Mouse (Mus musculus) forebrain, embryonic 10.5 days (tissue): ENCODE measurements at regions not wholly inside any gene's neighbourhood (a gene's known extent, or its start where the extent isn't known, plus 50 kb on each side); places are given as distances from the start of the nearest gene placed in this dataset.
A peak's percentile ranks its signal among the peaks of the same experiment; 100 is the strongest.

Source experiments
- DNase-seq: peaks from one replicate; pipeline ENCODE4 v3.0.0-alpha.2; 2017; ENCODE audit warnings: low spot score; ENCODE audit errors: extremely low spot score
- H3K27ac ChIP-seq: fragments of 300-500 bp; sonication (generic); 2 replicates; pipeline ENCODE4 v1.5.1; 2016; ENCODE audit warnings: mild to moderate bottlenecking
- H3K27me3 ChIP-seq: fragments of 300-500 bp; sonication (generic); 2 replicates; pipeline ENCODE4 v1.6.1; 2016; ENCODE audit warnings: mild to moderate bottlenecking; ENCODE audit not compliant: poor library complexity, severe bottlenecking
- H3K36me3 ChIP-seq: fragments of 300-500 bp; sonication (generic); replicated peaks from 2 replicates; pipeline ENCODE4 v1.6.1; 2016; ENCODE audit warnings: mild to moderate bottlenecking, moderate library complexity
- H3K4me1 ChIP-seq: fragments of 300-500 bp; sonication (generic); 2 replicates; pipeline ENCODE4 v1.6.1; 2016
- H3K4me3 ChIP-seq: fragments of 300-500 bp; sonication (generic); 2 replicates; pipeline ENCODE4 v1.5.1; 2016; ENCODE audit warnings: mild to moderate bottlenecking, moderate library complexity
- H3K9me3 ChIP-seq: fragments of 300-500 bp; sonication (generic); 2 replicates; pipeline ENCODE4 v1.6.1; 2016; ENCODE audit warnings: mild to moderate bottlenecking, moderate library complexity
- WGBS: fragments of 180-500 bp; shearing (Covaris S2); methylation state at CpG from one replicate; pipeline ENCODE4 v1.1.7; 2016; 5-methylcytosine and 5-hydroxymethylcytosine counted together

DNA sequence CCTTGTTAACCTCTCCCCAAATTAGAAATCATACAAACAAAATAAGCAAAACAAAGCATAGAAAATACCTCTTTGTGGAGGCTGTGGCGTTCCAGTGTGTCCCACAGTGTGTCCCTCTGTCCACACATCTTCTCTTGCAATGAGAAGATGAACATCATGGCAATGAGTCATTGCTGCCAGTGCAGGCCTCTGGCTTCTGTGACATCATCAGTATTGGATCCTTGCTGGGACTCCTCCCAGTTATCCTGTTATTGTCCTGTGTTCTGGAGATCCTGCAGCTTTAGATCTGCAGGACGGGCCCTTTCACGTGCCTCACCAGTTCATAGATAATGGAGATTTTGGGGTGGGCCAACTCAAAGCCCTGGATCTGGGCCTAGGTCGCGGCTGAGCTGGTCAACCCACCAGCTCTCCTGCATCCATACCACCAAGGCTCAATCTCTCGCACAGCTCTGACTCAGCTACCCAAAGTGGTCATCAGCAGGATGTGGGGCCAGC is 80.9 kb downstream of the Tmem212 start:
- Histone ChIP-seq H3K9me3 (no peaks in the 10 kb centered on the region), H3K36me3 (no peaks in the 10 kb centered on the region), H3K4me1 (no peaks in the 10 kb centered on the region), H3K4me3 (no peak overlapping the region), H3K27ac (no peak overlapping the region), H3K27me3 (no peaks in the 10 kb centered on the region)
- DNase-seq = no peak
- WGBS = 91% methylated on average over 6 of the region's 6 CpGs

DNA sequence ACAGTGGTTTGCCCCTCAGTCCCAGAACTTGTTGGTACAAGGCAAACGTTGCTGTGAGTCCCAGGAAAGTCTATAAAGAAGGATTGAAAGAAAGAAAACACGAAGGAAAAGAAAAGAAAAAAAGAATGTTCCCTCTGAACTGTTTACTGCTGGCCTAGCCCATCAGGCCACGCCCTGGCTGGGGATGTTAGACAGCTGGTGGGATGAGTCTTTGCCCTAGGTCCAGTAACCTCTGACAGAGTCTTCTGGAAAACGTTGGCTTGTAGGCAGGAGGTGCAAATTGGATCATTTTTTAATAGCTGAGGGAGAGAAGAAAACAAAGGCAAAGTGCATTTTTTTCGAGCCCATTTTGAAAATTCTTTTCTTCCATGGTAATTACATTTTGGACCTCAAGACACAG is 91.9 kb downstream of the Tmem212 start:
- H3K27me3 ChIP-seq = no peaks in the 10 kb centered on the region
- H3K27ac ChIP-seq = no peak overlapping the region
- 75% methylated on average over 5 of the region's 5 CpGs for WGBS
- no peaks in the 10 kb centered on the region for H3K9me3 ChIP-seq
- H3K36me3 ChIP-seq = no peaks in the 10 kb centered on the region
- no peaks in the 10 kb centered on the region for H3K4me1 ChIP-seq
- H3K4me3 ChIP-seq = no peak overlapping the region
- no peak for DNase-seq

DNA sequence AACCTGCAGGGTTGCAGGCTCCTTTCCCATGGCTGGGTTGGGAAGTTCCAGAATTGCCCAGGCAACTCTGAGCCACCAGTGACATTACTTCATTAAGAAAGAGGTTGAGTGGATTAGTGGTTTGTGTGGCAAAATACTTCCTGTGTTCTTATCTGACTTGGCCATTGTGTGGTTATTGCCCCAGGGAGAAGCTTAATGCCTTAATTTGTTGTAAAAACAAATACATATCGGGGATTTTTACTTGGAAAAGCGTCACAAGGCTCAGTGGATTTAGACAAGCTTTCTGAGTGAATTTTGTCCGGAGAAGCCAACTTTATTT is 80.5 kb upstream of the Fndc3b start:
- DNase-seq = no peak
- Histone ChIP-seq H3K4me1 (peaks cover 18% of the 10 kb centered on the region), H3K27me3 (no peaks in the 10 kb centered on the region), H3K36me3 (no peaks in the 10 kb centered on the region), H3K27ac (no peak overlapping the region), H3K4me3 (no peak overlapping the region), H3K9me3 (no peaks in the 10 kb centered on the region)
- WGBS = 59% methylated on average over 3 of the region's 3 CpGs

DNA sequence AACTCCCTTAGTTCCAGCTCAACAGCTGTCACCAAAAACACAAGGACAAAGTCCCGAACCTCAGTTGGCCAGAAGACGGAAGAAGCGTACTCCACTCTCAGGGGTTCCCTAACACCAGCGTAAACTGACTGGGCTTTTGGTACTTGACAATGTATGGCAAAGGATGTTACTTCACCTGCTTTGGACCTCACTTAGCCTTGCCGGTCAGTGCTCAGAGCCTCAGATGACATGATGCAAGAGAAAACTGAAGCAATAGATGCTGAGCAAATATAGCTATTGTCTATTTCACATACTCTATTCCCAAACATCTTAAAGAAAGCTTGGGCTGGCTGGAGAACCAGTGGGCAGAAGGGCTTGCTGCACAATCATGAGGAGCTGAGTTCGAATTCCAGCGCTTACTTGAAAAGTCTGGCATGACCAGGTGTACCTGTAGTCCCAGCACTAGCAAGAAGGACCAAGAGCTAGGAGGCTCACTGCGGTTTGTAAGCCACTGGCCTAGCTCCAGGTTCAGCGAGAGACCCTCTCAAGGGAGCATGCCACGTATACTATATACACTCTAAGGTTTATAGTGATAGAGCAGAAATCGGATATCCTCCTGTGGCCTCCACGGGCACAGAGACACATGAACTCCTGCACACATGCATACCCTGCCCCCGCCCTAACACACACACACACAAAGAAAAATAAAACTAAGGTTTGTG is 80.0 kb upstream of the Fndc3b start:
- Histone ChIP-seq H3K4me3 (no peak overlapping the region), H3K36me3 (no peaks in the 10 kb centered on the region), H3K4me1 (peaks cover 23% of the 10 kb centered on the region), H3K27ac (no peak overlapping the region), H3K27me3 (no peaks in the 10 kb centered on the region), H3K9me3 (no peaks in the 10 kb centered on the region)
- DNase-seq = no peak
- WGBS = 93% methylated on average over 13 of the region's 13 CpGs

DNA sequence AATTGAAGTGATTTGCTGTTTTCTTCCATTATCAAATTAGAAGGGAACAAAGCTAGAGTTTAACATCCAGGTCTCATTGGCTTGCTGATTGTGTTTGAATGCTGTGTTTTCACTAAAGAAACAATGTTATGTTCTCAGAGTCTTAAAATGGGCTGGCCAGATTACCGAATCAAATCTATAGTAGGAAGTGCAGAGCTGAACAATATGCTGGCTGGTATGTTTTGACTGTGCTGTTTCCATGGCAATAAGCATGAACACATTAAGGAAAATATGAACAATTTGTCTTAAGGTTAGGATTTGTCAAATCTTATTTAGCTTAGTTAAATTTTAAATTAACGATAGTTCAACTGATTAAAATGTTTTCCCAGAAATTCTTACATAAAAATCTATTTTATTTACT is 72.8 kb upstream of the Fndc3b start:
- peaks cover 69% of the 10 kb centered on the region for H3K4me1 ChIP-seq

DNA sequence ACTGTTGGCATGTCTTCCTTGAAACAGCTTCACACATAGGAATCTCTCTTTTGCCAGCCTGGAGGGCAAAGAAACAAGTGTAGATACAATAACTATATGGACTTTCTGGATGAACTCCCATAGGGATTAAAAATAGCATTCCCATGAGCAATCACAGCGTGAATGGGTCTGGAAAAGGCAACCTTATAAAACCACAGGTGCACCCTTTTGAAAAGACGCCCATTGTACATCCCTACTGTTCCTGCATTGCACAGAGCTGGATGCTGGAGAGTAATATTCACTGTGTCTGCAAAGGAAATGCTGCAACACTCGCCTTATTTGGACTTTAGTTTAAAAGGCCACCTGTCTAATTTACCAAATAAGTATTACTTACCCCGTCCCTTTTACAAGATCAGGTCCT is 72.4 kb upstream of the Fndc3b start:
- H3K27ac ChIP-seq = no peak overlapping the region
- no peak for DNase-seq
- peaks cover 8% of the 10 kb centered on the region for H3K27me3 ChIP-seq
- no peaks in the 10 kb centered on the region for H3K9me3 ChIP-seq
- no peak overlapping the region for H3K4me3 ChIP-seq
- WGBS = 61% methylated on average over 4 of the region's 4 CpGs
- H3K36me3 ChIP-seq = no peaks in the 10 kb centered on the region
- peaks cover 74% of the 10 kb centered on the region for H3K4me1 ChIP-seq

More for the DNA sequence above, 72.8 kb upstream of the Fndc3b start:
- Histone ChIP-seq H3K27ac (no peak overlapping the region), H3K36me3 (no peaks in the 10 kb centered on the region), H3K9me3 (no peaks in the 10 kb centered on the region), H3K4me3 (no peak overlapping the region), H3K27me3 (peaks cover 8% of the 10 kb centered on the region)
- 67% methylated on average over 2 of the region's 2 CpGs for WGBS
- DNase-seq = no peak

DNA sequence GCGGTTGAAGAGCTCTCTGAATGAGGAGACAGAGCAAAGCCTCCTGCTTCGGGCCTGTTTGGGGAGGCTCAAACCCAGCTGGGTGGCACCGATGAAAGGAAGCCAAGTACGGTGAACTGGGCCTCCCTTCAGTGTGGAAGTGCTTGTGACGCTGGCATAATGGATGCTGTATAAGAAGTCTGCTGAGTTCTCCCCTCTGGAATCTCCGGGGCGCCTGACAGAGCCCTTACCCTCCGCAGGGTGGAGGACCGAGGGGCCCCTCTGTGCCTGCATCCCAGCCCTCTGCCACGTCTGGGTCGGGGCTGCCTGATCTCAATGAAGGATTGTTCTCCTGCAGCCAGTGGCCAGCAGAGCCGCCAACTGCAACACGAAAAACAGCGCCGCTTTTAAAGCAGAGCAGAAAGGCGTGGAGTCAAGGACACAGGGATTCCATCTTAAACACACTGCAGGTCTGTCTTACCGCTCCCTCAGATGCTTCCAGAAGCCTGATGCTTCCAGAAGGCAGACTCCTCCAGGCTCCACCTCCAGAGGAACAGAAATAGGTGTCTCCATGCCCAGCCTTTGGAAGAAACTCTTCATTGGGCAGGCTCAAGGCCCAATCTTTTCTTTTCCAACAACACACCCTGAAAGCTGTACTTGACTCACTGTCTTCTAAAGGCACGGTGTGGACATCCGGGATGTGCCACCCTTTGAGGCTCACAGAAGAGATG is 71.1 kb upstream of the Fndc3b start:
- Histone ChIP-seq H3K36me3 (no peaks in the 10 kb centered on the region), H3K9me3 (no peaks in the 10 kb centered on the region), H3K4me1 (peaks cover 64% of the 10 kb centered on the region), H3K4me3 (peak overlapping the region; percentile 14; the same call in 1 of the 2 replicates), H3K27me3 (peaks cover 8% of the 10 kb centered on the region), H3K27ac (peak overlapping the region; percentile 78)
- WGBS = 27% methylated on average over 19 of the region's 19 CpGs
- peak; percentile 46 for DNase-seq

DNA sequence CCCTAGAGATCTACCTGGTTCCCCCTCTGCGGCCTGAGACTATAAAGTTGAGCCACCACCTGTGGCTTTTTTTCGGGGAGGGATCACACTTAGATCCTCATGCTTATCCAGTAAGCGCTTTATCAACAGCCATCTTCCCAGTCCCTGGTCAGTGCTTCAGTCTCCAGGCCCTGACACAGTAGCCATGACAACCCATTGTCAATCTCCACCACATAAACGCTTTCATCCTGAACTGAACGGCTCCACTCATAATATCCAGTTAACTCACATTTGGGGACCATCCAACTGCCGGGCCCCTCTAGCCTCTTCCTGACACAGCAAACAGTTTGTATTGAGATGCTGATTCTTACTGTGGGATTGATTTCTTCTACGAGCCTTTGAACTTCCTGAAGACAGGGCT is 68.8 kb upstream of the Fndc3b start:
- 65% methylated on average over 7 of the region's 7 CpGs for WGBS
- DNase-seq = no peak

DNA sequence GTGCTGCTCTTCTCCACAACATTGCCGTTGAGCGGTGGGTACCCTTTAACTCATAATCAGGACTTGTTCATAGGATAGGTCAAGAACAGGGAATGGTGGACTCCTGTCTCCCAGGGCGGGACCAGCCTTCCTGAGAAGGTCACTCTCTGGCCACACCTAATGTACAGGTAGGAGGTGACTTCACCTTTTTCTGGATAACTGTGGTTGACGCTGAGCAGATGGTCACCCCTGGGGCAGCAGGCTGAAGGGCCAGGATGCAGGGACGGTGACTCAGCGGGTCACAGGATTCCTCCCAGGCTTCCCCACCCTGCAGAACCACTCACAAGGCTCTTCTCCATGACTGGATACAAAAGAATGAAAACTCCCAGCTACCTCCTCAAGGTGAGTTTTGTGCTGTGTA is 66.6 kb upstream of the Fndc3b start:
- H3K36me3 ChIP-seq = no peaks in the 10 kb centered on the region
- H3K27ac ChIP-seq = no peak overlapping the region
- no peak for DNase-seq
- no peaks in the 10 kb centered on the region for H3K9me3 ChIP-seq
- peaks cover 40% of the 10 kb centered on the region for H3K4me1 ChIP-seq
- no peak overlapping the region for H3K4me3 ChIP-seq
- peaks cover 7% of the 10 kb centered on the region for H3K27me3 ChIP-seq
- 92% methylated on average over 6 of the region's 6 CpGs for WGBS

More for the DNA sequence above, 68.8 kb upstream of the Fndc3b start:
- Histone ChIP-seq H3K27ac (peak overlapping the region; percentile 75; the same call in 1 of the 2 replicates), H3K27me3 (peaks cover 8% of the 10 kb centered on the region), H3K36me3 (no peaks in the 10 kb centered on the region), H3K4me3 (no peak overlapping the region), H3K9me3 (no peaks in the 10 kb centered on the region), H3K4me1 (peaks cover 51% of the 10 kb centered on the region)

DNA sequence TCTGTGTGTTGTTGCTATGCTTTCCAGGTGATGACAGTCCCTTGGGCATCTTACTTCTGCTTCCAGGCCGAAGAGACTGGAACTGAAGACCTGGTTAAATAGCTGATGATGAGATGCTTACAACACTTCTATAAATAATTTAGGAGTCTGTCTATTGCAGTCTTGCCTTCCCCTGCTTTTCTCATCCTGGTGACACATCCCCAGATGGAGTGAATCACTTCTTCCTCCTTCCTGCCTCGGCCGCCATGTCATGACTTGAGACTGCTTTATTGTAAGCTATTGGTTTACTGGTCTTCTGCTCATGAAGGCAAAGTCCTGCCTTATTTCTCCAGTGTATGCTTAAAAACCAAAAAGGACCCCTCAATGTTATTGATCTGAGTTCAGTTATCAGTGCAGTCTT is 62.1 kb upstream of the Fndc3b start:
- no peaks in the 10 kb centered on the region for H3K36me3 ChIP-seq
- no peaks in the 10 kb centered on the region for H3K4me1 ChIP-seq
- no peak overlapping the region for H3K4me3 ChIP-seq
- 88% methylated on average over 3 of the region's 3 CpGs for WGBS
- no peak overlapping the region for H3K27ac ChIP-seq
- H3K9me3 ChIP-seq = no peaks in the 10 kb centered on the region
- H3K27me3 ChIP-seq = no peaks in the 10 kb centered on the region
- DNase-seq = no peak

DNA sequence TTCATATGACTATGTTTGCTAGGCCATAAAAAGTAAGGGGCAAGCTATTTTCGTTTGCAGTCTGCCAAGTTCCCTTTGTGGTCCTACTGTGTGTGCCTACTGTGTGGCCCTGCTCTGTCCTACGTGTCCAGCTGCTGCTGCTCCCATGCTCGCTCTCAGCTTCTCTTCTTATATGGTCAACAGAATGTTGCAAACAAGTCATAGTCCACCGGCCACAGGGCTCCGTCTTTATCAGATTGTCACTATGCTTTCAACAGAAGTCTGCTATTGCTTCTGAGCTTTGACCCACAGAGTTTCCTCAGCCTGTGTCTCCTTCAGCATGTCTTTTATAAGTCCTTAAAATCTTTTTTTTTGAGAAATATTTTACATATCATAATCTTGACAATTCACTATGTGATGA is 58.3 kb upstream of the Fndc3b start:
- Histone ChIP-seq H3K36me3 (no peaks in the 10 kb centered on the region), H3K27ac (no peak overlapping the region), H3K4me3 (no peak overlapping the region), H3K9me3 (no peaks in the 10 kb centered on the region), H3K27me3 (no peaks in the 10 kb centered on the region), H3K4me1 (peaks cover 5% of the 10 kb centered on the region)
- DNase-seq = no peak
- WGBS = 91% methylated on average over 5 of the region's 5 CpGs

DNA sequence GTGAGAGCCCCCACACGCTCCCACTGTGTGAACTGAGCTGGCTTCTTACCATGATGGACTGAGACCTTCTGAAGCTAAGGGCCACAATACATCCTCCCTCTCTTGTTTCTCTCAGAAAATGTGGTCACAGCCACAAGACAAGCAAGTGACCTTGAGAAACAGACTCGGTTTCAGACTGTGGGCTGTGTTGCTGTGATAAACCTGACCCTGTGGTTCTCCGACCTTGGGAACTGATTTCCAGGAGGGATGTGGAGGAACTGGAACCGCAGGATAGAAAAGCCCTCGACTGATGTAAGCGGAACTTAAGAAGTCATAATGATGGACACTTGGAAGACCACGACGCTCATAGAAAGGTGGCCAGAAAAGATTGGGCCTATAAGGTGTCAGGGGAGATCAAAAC is 56.1 kb upstream of the Fndc3b start:
- H3K4me1 ChIP-seq = peaks cover 5% of the 10 kb centered on the region
- no peaks in the 10 kb centered on the region for H3K27me3 ChIP-seq
- no peaks in the 10 kb centered on the region for H3K36me3 ChIP-seq
- DNase-seq = no peak
- H3K4me3 ChIP-seq = no peak overlapping the region
- H3K9me3 ChIP-seq = peaks cover 3% of the 10 kb centered on the region; the same call in 1 of the 2 replicates
- no peak overlapping the region for H3K27ac ChIP-seq
- 78% methylated on average over 8 of the region's 8 CpGs for WGBS

DNA sequence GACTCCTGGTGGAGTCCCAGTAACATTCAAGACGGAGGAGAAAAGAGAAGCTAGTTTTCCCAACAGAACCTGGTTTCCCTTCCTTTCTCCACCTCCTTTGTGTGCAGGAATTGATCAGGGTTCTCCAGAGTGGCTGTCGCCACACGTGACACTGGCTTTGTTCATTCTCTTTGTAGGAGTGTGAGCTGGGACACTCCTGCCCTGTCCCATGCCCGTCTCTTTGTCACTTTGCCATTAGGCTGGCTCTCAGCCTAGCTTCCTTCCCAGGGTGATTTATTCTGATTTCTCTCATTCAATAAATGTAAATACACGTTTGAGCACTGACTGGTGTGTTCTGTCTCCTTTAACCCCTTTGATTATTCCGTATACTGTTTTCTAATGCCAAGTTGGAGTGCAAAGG is 55.3 kb upstream of the Fndc3b start:
- H3K36me3 ChIP-seq = no peaks in the 10 kb centered on the region
- no peak overlapping the region for H3K4me3 ChIP-seq
- no peak for DNase-seq
- 73% methylated on average over 6 of the region's 6 CpGs for WGBS
- H3K9me3 ChIP-seq = peaks cover 3% of the 10 kb centered on the region; the same call in 1 of the 2 replicates
- H3K4me1 ChIP-seq = peaks cover 5% of the 10 kb centered on the region
- H3K27me3 ChIP-seq = no peaks in the 10 kb centered on the region
- H3K27ac ChIP-seq = no peak overlapping the region
